Mouse (Mus musculus) B cell, adult 67 days (primary cell): ENCODE data around the gene Pgk1. TPM values are rescaled to one million over a fixed set of nuclear protein-coding genes. Genes with fewer than 3 reads are reported as not detected.

Experiments
- total RNA-seq, 2 experiments: library from RNA; stranded (reverse); gene quantifications; 4 replicates each; pipeline ENCODE4 v1.2.4; 2023

Pgk1 gene
- total RNA-seq, result 10 to 100 TPM; 71.7 to 87.8 TPM

GRCm38 (mm10) chrX:106186713-106187649 lies at the start of gene Pgk1:
Pgk1 (plus strand) TSS chrX:106187100.

GRCm38 (mm10) chrX:106142936-106143335 lies 44.0 kb upstream of the Pgk1 start, which contains the start of gene Tlr13:
Tlr13 (plus strand) TSS chrX:106143204.

GRCm38 (mm10) chrX:106221058-106221457 lies 34.2 kb downstream of the Pgk1 start, which contains the start of gene Taf9b:
Taf9b (minus strand) TSS chrX:106221158.

Other genes with a start within 250 kb of the Pgk1 start
- 10 to 100 TPM; 36.1 to 45.6 TPM for gene Magt1, start 175.2 kb upstream of the Pgk1 start, total RNA-seq
- 100 to 1,000 TPM; 107 to 138 TPM for gene Cox7b, start 171.4 kb upstream of the Pgk1 start, total RNA-seq
- 10 to 100 TPM; 14.5 to 15.5 TPM for gene Atp7a, start 159.8 kb upstream of the Pgk1 start, total RNA-seq
- under 1 TPM in 1 of 2 experiments, not detected in 1; 0.12 TPM for gene Tlr13, start 43.9 kb upstream of the Pgk1 start, total RNA-seq
- gene Taf9b, start 34.1 kb downstream of the Pgk1 start, total RNA-seq, result 10 to 100 TPM; 11.3 TPM
- not detected for gene Fnd3c2, start 68.3 kb downstream of the Pgk1 start, total RNA-seq